Mouse (Mus musculus) layer of hippocampus, postnatal 36 days (tissue): ENCODE data around the gene March5. TPM values are rescaled to one million over a fixed set of nuclear protein-coding genes. Genes with fewer than 3 reads are reported as not detected.
"Not testable (repeated sequence)": the region's sequence is repeated elsewhere in the genome, so short reads cannot be mapped to it uniquely, and the experiment has no call there.

Source experiments
- DNase-seq, 2 experiments: peaks; one replicate each; pipeline ENCODE4 v3.0.0; 2022
- total RNA-seq, 2 experiments: library from RNA; stranded (reverse); gene quantifications; 2 replicates each; pipeline ENCODE4 v1.2.3; 2021

The March5 gene
- 10 to 100 TPM; 84.4 to 87.6 TPM for total RNA-seq

- peak; percentile 88 to 90 for DNase-seq
These were observed at the start of gene March5 for GRCm38 (mm10) chr19:37207303-37208175. March5 (plus strand) TSS chr19:37207543.

GRCm38 (mm10) chr19:37172096-37172495, 35.2 kb upstream of the March5 start:
- DNase-seq, result no peak

GRCm38 (mm10) chr19:37172566-37173130, 34.7 kb upstream of the March5 start:
- DNase-seq, result no peak

GRCm38 (mm10) chr19:37173331-37174115, 33.8 kb upstream of the March5 start:
- no peak for DNase-seq

- DNase-seq, result peak in 1 of 2 experiments; percentile 61
These were observed 33.1 kb upstream of the March5 start for GRCm38 (mm10) chr19:37174116-37174715.

- peak; percentile 64 to 65 for DNase-seq
These were observed 32.5 kb upstream of the March5 start for GRCm38 (mm10) chr19:37174716-37175435.

GRCm38 (mm10) chr19:37175436-37175805, 31.9 kb upstream of the March5 start:
- DNase-seq, result peak; percentile 61 to 71

GRCm38 (mm10) chr19:37175919-37176318, 31.4 kb upstream of the March5 start:
- peak in 1 of 2 experiments; percentile 16 for DNase-seq

- no peak for DNase-seq
These were observed 30.4 kb upstream of the March5 start for GRCm38 (mm10) chr19:37176879-37177462.

- DNase-seq, result peak; percentile 49 to 65
These were observed 29.3 kb upstream of the March5 start for GRCm38 (mm10) chr19:37177819-37178708.

- no peak for DNase-seq
These were observed 18.9 kb upstream of the March5 start for GRCm38 (mm10) chr19:37188366-37188948.

- DNase-seq, result no peak
These were observed 14.8 kb upstream of the March5 start for GRCm38 (mm10) chr19:37192475-37193058.

GRCm38 (mm10) chr19:37198165-37198880, 9.0 kb upstream of the March5 start:
- no peak for DNase-seq

- no peak for DNase-seq
These were observed 7.5 kb upstream of the March5 start for GRCm38 (mm10) chr19:37199889-37200288.

- no peak for DNase-seq
These were observed 4.0 kb upstream of the March5 start for GRCm38 (mm10) chr19:37203371-37203770.

GRCm38 (mm10) chr19:37205155-37205554, 2.2 kb upstream of the March5 start:
- not testable (repeated sequence) for DNase-seq

- DNase-seq, result peak; percentile 43 to 53
These were observed 571 bp upstream of the March5 start for GRCm38 (mm10) chr19:37206641-37207302.

- peak in 1 of 2 experiments; percentile 9 for DNase-seq
These were observed 923 bp downstream of the March5 start, which contains the start of gene Cpeb3 for GRCm38 (mm10) chr19:37208176-37208755. Cpeb3 (minus strand) TSS chr19:37208601.
